Mouse (Mus musculus) midbrain, embryonic 16.5 days (tissue): Measurements from ENCODE around the gene Ssc4d. TPM values are rescaled to one million over a fixed set of nuclear protein-coding genes. Genes with fewer than 3 reads are reported as not detected.

ENCODE experiments used
- ATAC-seq: fragments of 200-750 bp; cut with Nextera tagmentation; 2 replicates; pipeline ENCODE4 v1.8.0; 2017; ENCODE audit warnings: moderate TSS enrichment
- H3K27ac ChIP-seq: fragments of 300-500 bp; sonication (generic); 2 replicates; pipeline ENCODE4 v1.5.1; 2014; ENCODE audit warnings: mild to moderate bottlenecking, low read length, mixed read lengths
- H3K27me3 ChIP-seq: fragments of 300-500 bp; sonication (generic); 2 replicates; pipeline ENCODE4 v1.6.1; 2014; ENCODE audit warnings: low read depth, low read length, mixed read lengths; ENCODE audit not compliant: control insufficient read depth, insufficient read depth
- H3K36me3 ChIP-seq: fragments of 300-500 bp; sonication (generic); 2 replicates; pipeline ENCODE4 v1.6.1; 2014; ENCODE audit warnings: mild to moderate bottlenecking, low read length, moderate library complexity, mixed read lengths; ENCODE audit not compliant: control insufficient read depth, insufficient read depth
- H3K4me1 ChIP-seq: fragments of 300-500 bp; sonication (generic); 2 replicates; pipeline ENCODE4 v1.6.1; 2014; ENCODE audit warnings: mild to moderate bottlenecking, low read length, mixed read lengths; ENCODE audit not compliant: control insufficient read depth, insufficient read depth
- H3K4me2 ChIP-seq: fragments of 300-500 bp; sonication (generic); 2 replicates; pipeline ENCODE4 v1.6.1; 2014; ENCODE audit warnings: mild to moderate bottlenecking, low read length, mixed read lengths
- H3K4me3 ChIP-seq: fragments of 300-500 bp; sonication (generic); 2 replicates; pipeline ENCODE4 v1.5.1; 2014; ENCODE audit warnings: low read depth, mild to moderate bottlenecking, low read length, moderate library complexity, mixed read lengths
- H3K9ac ChIP-seq: fragments of 300-500 bp; sonication (generic); 2 replicates; pipeline ENCODE4 v1.6.1; 2014; ENCODE audit warnings: low read depth, low read length, mixed read lengths
- H3K9me3 ChIP-seq: fragments of 300-500 bp; sonication (generic); replicated peaks from 2 replicates; pipeline ENCODE4 v1.6.1; 2014; ENCODE audit warnings: mild to moderate bottlenecking, low read length, mixed read lengths; ENCODE audit not compliant: control insufficient read depth, poor library complexity, severe bottlenecking
- WGBS: fragments of 180-500 bp; shearing (Covaris S2); extraction: QIAGEN DNeasy Blood & Tissue Kit; methylation state at CpG from one replicate; pipeline ENCODE4 v1.1.7; 2014; 5-methylcytosine and 5-hydroxymethylcytosine counted together
- polyA plus RNA-seq: library from polyadenylated mRNA; unstranded; fragments of >200 nt; fragmentation: Nextera tagmentation; extraction: Ambion mirVana; gene quantifications from 2 replicates; pipeline ENCODE4 v1.2.1, GENCODE M21; 2015

Ssc4d gene
- polyA plus RNA-seq, 1 experiment from 2014 or later = 1.8 TPM

DNA sequence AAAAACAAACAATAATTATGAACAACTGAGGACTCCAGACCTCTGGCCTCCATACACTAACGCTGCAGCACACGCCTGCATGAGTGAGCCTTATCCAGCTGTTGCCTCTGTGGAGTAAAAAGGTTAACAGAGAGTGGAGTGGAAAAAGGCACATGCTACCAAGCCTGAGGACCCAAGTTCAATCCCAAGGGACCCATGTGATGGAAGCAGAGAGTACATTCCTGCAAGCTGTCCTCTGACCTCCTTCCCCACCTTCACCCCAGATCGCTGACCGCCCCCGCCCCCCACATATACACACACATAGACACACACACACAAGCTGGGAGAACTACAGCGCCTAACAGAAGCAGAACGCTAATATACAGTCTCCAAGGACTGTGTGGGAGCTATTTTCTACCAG lies 50.4 kb downstream of the Ssc4d start:
- H3K4me2 ChIP-seq = no peak overlapping the region
- no peaks in the 10 kb centered on the region for H3K27me3 ChIP-seq
- no peak overlapping the region for H3K27ac ChIP-seq
- H3K9ac ChIP-seq = no peak overlapping the region
- H3K9me3 ChIP-seq = no peaks in the 10 kb centered on the region
- no peak for ATAC-seq
- 90% methylated on average over 7 of the region's 7 CpGs for WGBS
- H3K4me1 ChIP-seq = peaks cover 22% of the 10 kb centered on the region
- peaks cover 17% of the 10 kb centered on the region for H3K36me3 ChIP-seq
- no peak overlapping the region for H3K4me3 ChIP-seq

DNA sequence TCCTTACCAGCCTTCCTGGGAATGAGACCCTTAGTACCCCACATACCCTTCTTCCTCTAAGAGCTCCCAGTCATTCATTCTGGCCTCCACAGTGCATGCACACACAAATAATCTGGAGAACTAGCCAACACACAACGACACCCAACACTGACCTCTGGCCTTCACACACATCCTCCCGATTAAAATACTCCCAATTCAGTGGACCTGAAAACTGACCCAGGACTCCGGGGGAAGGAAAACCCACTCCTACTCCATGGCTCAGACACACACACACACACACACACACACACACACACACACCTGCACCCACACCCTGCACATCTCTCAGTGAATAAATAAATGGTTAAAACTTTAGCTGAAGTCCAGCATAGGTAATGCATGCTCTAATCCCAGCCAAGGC lies 54.4 kb downstream of the Ssc4d start:
- ATAC-seq = no peak
- Histone ChIP-seq H3K27ac (no peak overlapping the region), H3K4me2 (no peak overlapping the region), H3K27me3 (no peaks in the 10 kb centered on the region), H3K36me3 (peaks cover 19% of the 10 kb centered on the region), H3K9ac (no peak overlapping the region), H3K4me1 (peaks cover 6% of the 10 kb centered on the region), H3K4me3 (no peak overlapping the region), H3K9me3 (no peaks in the 10 kb centered on the region)
- 83% methylated on average over 3 of the region's 3 CpGs for WGBS

DNA sequence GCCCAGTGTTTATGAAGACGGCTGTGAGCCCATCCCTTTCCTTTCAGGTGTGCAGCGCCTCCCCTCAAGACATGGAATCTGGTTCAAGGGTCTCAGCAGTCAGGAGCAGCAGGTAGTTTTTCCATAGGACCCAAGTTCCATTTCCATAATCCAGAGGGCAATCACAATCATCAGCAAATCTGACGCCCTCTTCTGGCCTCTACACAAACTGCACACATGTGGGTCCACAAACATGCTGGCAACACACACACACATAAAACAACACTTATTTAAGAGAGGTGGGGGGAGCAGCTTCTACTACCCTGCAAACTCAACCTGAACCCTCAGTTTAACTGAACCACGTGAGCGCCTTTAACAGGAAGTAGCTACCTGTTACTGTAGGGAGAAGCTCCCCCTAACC lies 55.7 kb downstream of the Ssc4d start:
- ATAC-seq = no peak
- Histone ChIP-seq H3K9me3 (no peaks in the 10 kb centered on the region), H3K4me2 (no peak overlapping the region), H3K4me1 (peaks cover 3% of the 10 kb centered on the region; the same call in 1 of the 2 replicates), H3K9ac (no peak overlapping the region), H3K27ac (no peak overlapping the region), H3K4me3 (no peak overlapping the region), H3K27me3 (no peaks in the 10 kb centered on the region), H3K36me3 (peaks cover 19% of the 10 kb centered on the region)
- 97% methylated on average over 5 of the region's 5 CpGs for WGBS

GRCm38 (mm10) chr5:135918059-135918437 lies 56.3 kb downstream of the Ssc4d start:
- H3K27ac ChIP-seq = no peak overlapping the region
- 94% methylated on average over 5 of the region's 5 CpGs for WGBS
- no peaks in the 10 kb centered on the region for H3K27me3 ChIP-seq
- no peak for ATAC-seq
- H3K4me1 ChIP-seq = peaks cover 3% of the 10 kb centered on the region; the same call in 1 of the 2 replicates
- H3K9me3 ChIP-seq = no peaks in the 10 kb centered on the region
- H3K4me3 ChIP-seq = no peak overlapping the region
- H3K36me3 ChIP-seq = peaks cover 19% of the 10 kb centered on the region
- H3K9ac ChIP-seq = no peak overlapping the region
- no peak overlapping the region for H3K4me2 ChIP-seq

DNA sequence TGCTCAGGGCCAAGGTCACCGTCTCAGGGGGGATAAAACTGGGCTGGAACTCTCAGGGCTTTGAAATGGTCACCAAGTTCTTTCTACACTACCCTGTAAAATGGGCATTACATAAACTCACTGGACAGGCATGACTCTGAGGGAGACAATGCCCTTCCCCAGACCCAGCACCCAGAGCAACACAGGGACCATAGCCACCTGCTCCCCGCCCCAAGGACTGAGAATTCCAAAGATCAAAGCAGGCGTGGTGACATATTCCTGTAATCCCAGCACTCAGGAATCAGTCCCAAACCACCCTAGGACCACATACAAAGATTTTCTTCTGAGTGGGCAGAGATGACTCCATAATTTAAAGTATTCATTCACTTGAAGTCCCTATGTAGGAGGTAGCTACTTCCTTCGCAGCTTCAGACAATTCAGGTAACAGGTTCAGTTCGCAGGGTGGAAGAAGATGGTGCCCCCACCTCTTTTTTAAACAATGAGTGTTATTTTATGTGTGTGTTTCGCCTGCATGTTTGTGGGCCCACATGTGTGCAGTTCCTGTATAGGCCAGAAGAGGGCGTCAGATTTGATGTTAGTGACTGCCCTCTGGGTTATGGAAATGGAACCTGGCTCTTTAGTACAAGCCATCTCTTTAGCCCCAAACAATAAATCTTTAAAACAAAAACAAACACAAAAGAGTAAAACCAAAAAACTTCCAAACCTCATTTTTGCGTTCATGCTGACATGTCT lies 56.8 kb downstream of the Ssc4d start:
- no peak for ATAC-seq
- Histone ChIP-seq H3K9me3 (no peaks in the 10 kb centered on the region), H3K4me2 (no peak overlapping the region), H3K27me3 (no peaks in the 10 kb centered on the region), H3K27ac (no peak overlapping the region), H3K9ac (no peak overlapping the region), H3K4me1 (peaks cover 3% of the 10 kb centered on the region; the same call in 1 of the 2 replicates), H3K36me3 (peaks cover 19% of the 10 kb centered on the region), H3K4me3 (no peak overlapping the region)
- 94% methylated on average over 8 of the region's 8 CpGs for WGBS

- no peak for ATAC-seq
- H3K4me2 ChIP-seq = no peak overlapping the region
Measured at GRCm38 (mm10) chr5:135916601-135917000, 57.7 kb downstream of the Ssc4d start.

DNA sequence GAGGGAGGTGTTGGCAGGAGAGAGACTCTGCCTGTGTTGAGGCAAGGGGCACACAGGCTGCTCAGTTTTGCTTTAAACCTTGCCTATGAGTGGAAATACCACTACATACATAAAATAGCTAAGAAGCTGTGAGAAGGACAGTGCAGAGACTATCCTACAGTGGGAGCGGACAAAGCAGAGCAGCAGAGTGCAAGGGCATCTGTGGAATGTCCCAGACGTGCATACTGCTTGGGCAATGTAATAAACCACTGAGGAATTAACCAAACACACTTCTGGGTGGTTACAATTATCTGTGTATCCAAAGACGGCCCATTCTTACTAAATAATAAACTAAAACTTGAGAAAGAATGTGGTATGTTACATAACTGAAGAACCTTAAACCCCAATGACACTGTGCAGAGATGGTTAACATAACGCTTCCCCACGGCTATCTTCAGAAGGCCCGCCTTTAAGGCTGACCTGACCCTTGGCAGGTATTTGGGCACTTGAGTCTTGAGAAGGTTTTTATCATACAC lies 58.2 kb downstream of the Ssc4d start:
- no peak overlapping the region for H3K9ac ChIP-seq
- 94% methylated on average over 6 of the region's 6 CpGs for WGBS
- no peak for ATAC-seq
- peaks cover 3% of the 10 kb centered on the region; the same call in 1 of the 2 replicates for H3K4me1 ChIP-seq
- H3K36me3 ChIP-seq = peaks cover 10% of the 10 kb centered on the region
- no peak overlapping the region for H3K4me2 ChIP-seq
- H3K9me3 ChIP-seq = no peaks in the 10 kb centered on the region
- H3K27ac ChIP-seq = no peak overlapping the region
- no peak overlapping the region for H3K4me3 ChIP-seq
- no peaks in the 10 kb centered on the region for H3K27me3 ChIP-seq

More at GRCm38 (mm10) chr5:135916601-135917000, 57.7 kb downstream of the Ssc4d start:
- no peaks in the 10 kb centered on the region for H3K9me3 ChIP-seq
- H3K4me3 ChIP-seq = no peak overlapping the region
- H3K27ac ChIP-seq = no peak overlapping the region
- no peaks in the 10 kb centered on the region for H3K27me3 ChIP-seq
- WGBS = 95% methylated on average over 3 of the region's 3 CpGs
- peaks cover 3% of the 10 kb centered on the region; the same call in 1 of the 2 replicates for H3K4me1 ChIP-seq
- H3K36me3 ChIP-seq = peaks cover 12% of the 10 kb centered on the region
- no peak overlapping the region for H3K9ac ChIP-seq

GRCm38 (mm10) chr5:135914156-135914555 lies 60.2 kb downstream of the Ssc4d start:
- Histone ChIP-seq H3K4me2 (no peak overlapping the region), H3K9me3 (no peaks in the 10 kb centered on the region), H3K4me3 (no peak overlapping the region), H3K4me1 (no peaks in the 10 kb centered on the region), H3K27ac (no peak overlapping the region), H3K9ac (no peak overlapping the region), H3K27me3 (no peaks in the 10 kb centered on the region), H3K36me3 (peaks cover 24% of the 10 kb centered on the region)
- no peak for ATAC-seq
- 93% methylated on average over 6 of the region's 6 CpGs for WGBS

DNA sequence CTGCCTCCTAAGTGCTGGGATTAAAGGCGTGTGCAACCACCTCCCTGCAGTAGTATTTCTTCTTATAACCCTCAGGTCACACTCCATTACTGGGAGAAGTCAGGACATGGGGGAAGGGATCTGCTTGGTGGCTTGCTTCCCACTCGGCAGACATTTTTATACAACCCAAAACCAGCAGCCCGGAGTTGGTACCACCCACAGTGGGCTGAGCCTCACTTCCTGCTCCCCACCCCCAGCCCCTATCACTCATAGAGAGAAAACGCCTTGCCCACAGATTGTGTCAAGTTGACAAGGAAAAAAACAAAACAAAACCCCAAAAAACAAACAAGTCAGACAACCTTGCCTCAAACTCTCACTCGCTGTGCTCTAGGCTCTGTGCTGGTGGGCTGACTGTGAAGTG lies 61.1 kb downstream of the Ssc4d start:
- Histone ChIP-seq H3K27me3 (no peaks in the 10 kb centered on the region), H3K9ac (no peak overlapping the region), H3K4me1 (no peaks in the 10 kb centered on the region), H3K4me2 (no peak overlapping the region), H3K36me3 (peaks cover 23% of the 10 kb centered on the region), H3K4me3 (no peak overlapping the region), H3K27ac (no peak overlapping the region), H3K9me3 (no peaks in the 10 kb centered on the region)
- 86% methylated on average over 5 of the region's 5 CpGs for WGBS
- ATAC-seq = no peak
